Mouse (Mus musculus): ENCODE measurements around the gene Ifne. TPM values are rescaled to one million over a fixed set of nuclear protein-coding genes. Genes with fewer than 3 reads are reported as not detected.

Gene Ifne
- polyA plus RNA-seq, 1 experiment from 2014 or later, result not detected

GRCm38 (mm10) chr4:88917770-88918460 lies 37.9 kb upstream of the Ifne start:
- no peak for TF ChIP-seq CTCF (IDR thresholded peaks at IDR 0.05; ENCODE audit: low read depth)
- Histone ChIP-seq H3K4me2 (no peak overlapping the region), H3K27ac (ENCODE audit: low read depth) (no peak overlapping the region), H3K27me3 (ENCODE audit: insufficient read depth, low read length) (no peaks in the 10 kb centered on the region), H3K4me1 (ENCODE audit: insufficient read depth) (no peaks in the 10 kb centered on the region), H3K36me3 (ENCODE audit: insufficient read depth) (no peaks in the 10 kb centered on the region), H3K9me3 (ENCODE audit: low read depth, low read length) (no peaks in the 10 kb centered on the region), H3K4me3 (ENCODE audit: low read depth, low read length) (no peak overlapping the region), H3K9ac (no peak overlapping the region)
- 80% methylated on average over 5 of the region's 5 CpGs for WGBS
- ATAC-seq (ENCODE audit: insufficient read depth) (no peak), DNase-seq (no peak)

DNA sequence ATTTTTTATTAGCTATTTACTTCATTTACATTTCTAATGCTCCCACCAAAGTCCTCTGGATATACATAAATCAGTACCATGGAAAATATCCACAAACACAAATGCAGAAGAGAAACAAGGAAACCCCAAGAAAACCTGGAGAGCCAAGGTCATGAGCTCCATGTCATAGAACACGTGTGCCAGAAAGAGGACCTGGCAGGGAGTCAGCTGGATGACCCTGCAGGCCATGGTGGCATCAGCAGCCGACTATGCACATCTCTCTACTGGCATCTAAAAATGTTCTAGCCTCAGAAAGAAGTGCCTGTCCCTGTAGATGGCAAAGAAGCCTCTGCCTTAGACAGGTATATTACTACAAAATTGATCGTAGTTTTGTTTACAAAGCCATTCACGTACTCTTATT lies 36.3 kb upstream of the Ifne start:
- no peak for TF ChIP-seq CTCF (IDR thresholded peaks at IDR 0.05; ENCODE audit: low read depth)
- ATAC-seq (ENCODE audit: insufficient read depth), result no peak
- Histone ChIP-seq H3K4me2 (no peak overlapping the region), H3K27ac (ENCODE audit: low read depth) (no peak overlapping the region), H3K4me3 (ENCODE audit: low read depth, low read length) (no peak overlapping the region), H3K27me3 (ENCODE audit: insufficient read depth, low read length) (no peaks in the 10 kb centered on the region), H3K36me3 (ENCODE audit: insufficient read depth) (no peaks in the 10 kb centered on the region), H3K9ac (no peak overlapping the region), H3K9me3 (ENCODE audit: low read depth, low read length) (no peaks in the 10 kb centered on the region), H3K4me1 (ENCODE audit: insufficient read depth) (no peaks in the 10 kb centered on the region)
- no peak for DNase-seq
- 75% methylated on average over 4 of the region's 4 CpGs for WGBS

GRCm38 (mm10) chr4:88913984-88914383 lies 34.0 kb upstream of the Ifne start:
- TF ChIP-seq CTCF (IDR thresholded peaks at IDR 0.05; ENCODE audit: low read depth), result no peak
- ATAC-seq (ENCODE audit: insufficient read depth), result no peak
- no peak for DNase-seq
- H3K4me2 ChIP-seq, result no peak overlapping the region
- no peak overlapping the region for H3K4me3 ChIP-seq (ENCODE audit: low read depth, low read length)
- 72% methylated on average over 1 of the region's 1 CpGs for WGBS
- no peaks in the 10 kb centered on the region for H3K4me1 ChIP-seq (ENCODE audit: insufficient read depth)
- H3K27ac ChIP-seq (ENCODE audit: low read depth), result no peak overlapping the region
- H3K9me3 ChIP-seq (ENCODE audit: low read depth, low read length), result no peaks in the 10 kb centered on the region
- H3K9ac ChIP-seq, result no peak overlapping the region
- H3K27me3 ChIP-seq (ENCODE audit: insufficient read depth, low read length), result no peaks in the 10 kb centered on the region
- H3K36me3 ChIP-seq (ENCODE audit: insufficient read depth), result no peaks in the 10 kb centered on the region

DNA sequence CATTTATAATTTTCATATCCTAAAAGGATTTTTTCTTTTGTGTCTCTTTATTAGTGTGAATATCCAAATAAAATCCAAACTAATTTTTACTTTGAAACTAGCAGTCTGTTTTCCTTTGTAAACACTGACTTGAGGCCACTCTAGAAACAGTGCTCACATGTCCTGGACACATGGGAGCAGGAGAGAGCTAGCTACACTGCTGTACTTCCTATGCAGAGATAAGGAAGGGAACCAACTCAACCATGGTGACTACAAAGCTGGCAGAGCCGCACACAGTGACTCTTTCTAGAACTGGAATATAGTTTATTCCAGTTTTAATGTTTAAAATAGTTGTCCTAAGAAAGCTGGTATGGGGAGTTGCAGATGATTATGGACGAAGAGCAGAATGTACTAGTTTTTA lies 32.9 kb upstream of the Ifne start:
- H3K4me3 ChIP-seq (ENCODE audit: low read depth, low read length), result no peak overlapping the region
- no peak for ATAC-seq (ENCODE audit: insufficient read depth)
- WGBS, result 82% methylated on average over 2 of the region's 2 CpGs
- H3K27me3 ChIP-seq (ENCODE audit: insufficient read depth, low read length), result no peaks in the 10 kb centered on the region
- no peak overlapping the region for H3K9ac ChIP-seq
- no peak for DNase-seq
- H3K9me3 ChIP-seq (ENCODE audit: low read depth, low read length), result no peaks in the 10 kb centered on the region
- H3K27ac ChIP-seq (ENCODE audit: low read depth), result no peak overlapping the region
- no peaks in the 10 kb centered on the region for H3K4me1 ChIP-seq (ENCODE audit: insufficient read depth)
- no peaks in the 10 kb centered on the region for H3K36me3 ChIP-seq (ENCODE audit: insufficient read depth)
- no peak for TF ChIP-seq CTCF (IDR thresholded peaks at IDR 0.05; ENCODE audit: low read depth)
- H3K4me2 ChIP-seq, result no peak overlapping the region

GRCm38 (mm10) chr4:88912187-88912586 lies 32.2 kb upstream of the Ifne start:
- Histone ChIP-seq H3K4me2 (no peak overlapping the region), H3K4me3 (ENCODE audit: low read depth, low read length) (no peak overlapping the region), H3K9me3 (ENCODE audit: low read depth, low read length) (no peaks in the 10 kb centered on the region), H3K4me1 (ENCODE audit: insufficient read depth) (no peaks in the 10 kb centered on the region), H3K27me3 (ENCODE audit: insufficient read depth, low read length) (no peaks in the 10 kb centered on the region), H3K9ac (no peak overlapping the region), H3K36me3 (ENCODE audit: insufficient read depth) (no peaks in the 10 kb centered on the region), H3K27ac (ENCODE audit: low read depth) (no peak overlapping the region)
- TF ChIP-seq CTCF (IDR thresholded peaks at IDR 0.05; ENCODE audit: low read depth), result no peak
- 54% methylated on average over 9 of the region's 9 CpGs for WGBS
- DNase-seq, result no peak
- no peak for ATAC-seq (ENCODE audit: insufficient read depth)

GRCm38 (mm10) chr4:88909600-88910534 lies 29.9 kb upstream of the Ifne start:
- Histone ChIP-seq H3K9me3 (ENCODE audit: low read depth, low read length) (no peaks in the 10 kb centered on the region), H3K4me1 (ENCODE audit: insufficient read depth) (no peaks in the 10 kb centered on the region), H3K27ac (ENCODE audit: low read depth) (no peak overlapping the region), H3K27me3 (ENCODE audit: insufficient read depth, low read length) (no peaks in the 10 kb centered on the region), H3K36me3 (ENCODE audit: insufficient read depth) (no peaks in the 10 kb centered on the region), H3K4me3 (ENCODE audit: low read depth, low read length) (no peak overlapping the region), H3K9ac (no peak overlapping the region), H3K4me2 (no peak overlapping the region)
- DNase-seq, result no peak
- no peak for TF ChIP-seq CTCF (IDR thresholded peaks at IDR 0.05; ENCODE audit: low read depth)
- WGBS, result 78% methylated on average over 10 of the region's 10 CpGs
- ATAC-seq (ENCODE audit: insufficient read depth), result no peak

GRCm38 (mm10) chr4:88893201-88893754 lies 13.3 kb upstream of the Ifne start:
- Histone ChIP-seq H3K4me2 (no peak overlapping the region), H3K4me1 (ENCODE audit: insufficient read depth) (no peaks in the 10 kb centered on the region), H3K9ac (no peak overlapping the region), H3K4me3 (ENCODE audit: low read depth, low read length) (no peak overlapping the region), H3K27me3 (ENCODE audit: insufficient read depth, low read length) (no peaks in the 10 kb centered on the region), H3K9me3 (ENCODE audit: low read depth, low read length) (no peaks in the 10 kb centered on the region), H3K27ac (ENCODE audit: low read depth) (no peak overlapping the region), H3K36me3 (ENCODE audit: insufficient read depth) (no peaks in the 10 kb centered on the region)
- DNase-seq, result no peak
- no peak for ATAC-seq (ENCODE audit: insufficient read depth)
- no peak for TF ChIP-seq CTCF (IDR thresholded peaks at IDR 0.05; ENCODE audit: low read depth)
